Mouse (Mus musculus) CD4-positive naive resting alpha-beta T cell, adult 76 days (primary cell): Measurements from ENCODE around the gene Mrpl43. TPM values are rescaled to one million over a fixed set of nuclear protein-coding genes. Genes with fewer than 3 reads are reported as not detected.

Experiments used
- total RNA-seq: library from RNA; stranded (reverse); gene quantifications from one replicate; pipeline ENCODE4 v1.2.4, GENCODE M21; 2023

Gene Mrpl43
- total RNA-seq, result 21.7 TPM

DNA sequence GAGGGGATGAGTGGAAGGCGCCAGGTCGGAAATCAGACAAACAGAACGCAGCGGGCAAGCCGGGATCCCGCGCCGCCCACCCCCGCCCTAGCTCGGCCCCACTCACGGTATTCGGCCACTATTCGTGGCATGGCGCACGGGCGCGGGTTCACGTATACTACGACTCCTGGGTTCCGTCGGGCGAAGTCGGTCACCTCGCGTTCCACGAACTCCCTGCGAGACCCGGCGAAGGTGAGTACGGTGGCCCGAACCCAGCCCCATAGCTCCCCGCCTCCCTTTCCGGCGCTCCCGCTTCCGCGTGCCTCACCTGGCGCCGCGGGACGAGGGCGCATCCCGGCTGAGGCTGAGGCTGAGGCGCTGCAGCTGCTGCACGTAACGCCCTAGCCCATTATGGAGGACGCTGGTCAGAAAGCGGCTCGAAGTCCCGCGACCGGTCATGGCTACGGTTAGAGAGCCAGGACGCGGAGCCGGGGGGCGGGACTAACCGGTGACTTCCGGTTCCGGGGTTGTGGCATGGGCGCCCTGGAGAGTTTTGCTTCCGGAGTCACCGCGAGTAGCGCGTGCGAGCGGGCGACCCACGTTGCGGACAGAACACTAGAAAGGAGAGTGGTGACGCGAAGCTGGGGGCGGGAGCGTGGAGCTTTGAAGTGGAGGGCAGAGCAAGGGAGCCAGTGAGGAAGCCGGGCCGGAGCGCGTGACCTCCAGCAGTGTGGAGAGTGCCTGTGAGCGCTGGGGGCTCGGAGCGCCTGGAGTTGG lies at the start of gene Mrpl43:
Gene Mrpl43 (minus strand): TSS at position 486 of the 756 bp plus-strand sequence.

DNA sequence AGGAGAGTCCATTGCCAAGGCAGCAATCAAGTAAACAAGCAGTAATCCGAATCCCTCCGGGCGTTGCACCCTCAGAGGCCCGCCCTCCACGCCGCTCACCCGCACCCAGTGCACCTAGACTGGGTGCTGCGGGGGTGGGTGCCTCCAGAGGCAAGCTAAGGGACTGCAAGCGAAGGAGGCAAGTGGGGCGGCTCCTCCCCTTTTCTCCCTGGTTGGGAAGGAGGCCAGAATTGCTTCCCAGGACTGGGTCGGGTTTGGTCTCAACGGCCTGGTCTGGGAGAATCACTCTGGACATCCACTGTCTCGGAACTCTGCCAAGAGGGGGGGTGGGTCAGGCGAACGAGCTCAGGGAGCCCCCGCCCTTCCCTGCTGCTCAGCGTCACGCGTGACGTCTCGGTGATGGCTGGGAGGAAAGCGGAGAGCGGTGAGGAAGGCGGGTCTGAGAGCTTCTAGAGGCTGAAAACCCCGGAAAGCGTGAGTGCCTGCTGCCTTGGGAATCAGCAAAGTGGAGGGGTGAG lies 41.2 kb upstream of the Mrpl43 start, which contains the start of gene Sfxn3:
Gene Sfxn3 (plus strand): TSS at position 87 of the 518 bp plus-strand sequence.

GRCm38 (mm10) chr19:45045651-45046050 lies 39.4 kb upstream of the Mrpl43 start, which contains the start of gene Pdzd7:
TSS of gene Pdzd7 (minus strand) at chr19:45045717.

GRCm38 (mm10) chr19:45014335-45014971 lies 8.2 kb upstream of the Mrpl43 start, which contains the start of gene Lzts2:
TSS of gene Lzts2 (plus strand) at chr19:45014414.

DNA sequence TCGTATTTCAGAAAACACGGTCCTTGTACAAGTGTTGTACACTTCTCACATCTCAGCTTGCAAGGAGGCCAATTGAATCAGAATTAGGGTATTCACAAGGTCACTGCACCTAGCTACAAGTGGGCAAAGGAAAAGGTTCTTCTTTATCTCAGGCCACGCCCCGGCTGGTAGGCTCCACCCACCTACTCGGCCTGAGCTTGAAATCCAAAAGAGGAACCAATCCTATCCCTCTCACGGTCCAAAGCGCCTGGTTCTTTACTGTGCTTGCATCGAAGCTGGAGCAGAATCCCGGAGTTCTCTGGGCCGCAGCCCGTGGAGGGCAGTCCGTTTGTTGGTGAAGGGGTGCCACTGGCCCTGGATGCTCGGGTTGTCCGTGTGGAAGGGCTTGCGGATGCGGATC lies 798 bp downstream of the Mrpl43 start, which contains the start of gene Twnk:
Gene Twnk (plus strand): TSS at position 220 of the 400 bp plus-strand sequence.

GRCm38 (mm10) chr19:44988831-44989566 lies 17.2 kb downstream of the Mrpl43 start, which contains the start of gene Sema4g:
TSS of gene Sema4g (plus strand) at chr19:44989101.

Other genes with a start within 250 kb of the Mrpl43 start
- 40.6 TPM for gene Slf2, start 75.3 kb downstream of the Mrpl43 start, total RNA-seq
- 0.35 TPM for gene Sema4g, start 17.3 kb downstream of the Mrpl43 start, total RNA-seq
- gene Twnk, start 779 bp downstream of the Mrpl43 start, total RNA-seq, result 9.7 TPM
- 2.4 TPM for gene Lzts2, start 8.0 kb upstream of the Mrpl43 start, total RNA-seq
- gene Pdzd7, start 39.3 kb upstream of the Mrpl43 start, total RNA-seq, result not detected
- gene Sfxn3, start 41.1 kb upstream of the Mrpl43 start, total RNA-seq, result 55.4 TPM
- 0.56 TPM for gene Kazald1, start 68.8 kb upstream of the Mrpl43 start, total RNA-seq
- not detected for gene Tlx1, start 144.2 kb upstream of the Mrpl43 start, total RNA-seq
- gene Lbx1, start 229.4 kb upstream of the Mrpl43 start, total RNA-seq, result not detected